Mouse (Mus musculus) hindbrain, embryonic 15.5 days (tissue): ENCODE results near the gene Tvp23a. TPM values are rescaled to one million over a fixed set of nuclear protein-coding genes. Genes with fewer than 3 reads are reported as not detected.

Experiments used
- ATAC-seq: fragments of 200-750 bp; cut with Nextera tagmentation; 2 replicates; pipeline ENCODE4 v1.8.0; 2017; ENCODE audit warnings: low read depth, moderate number of reproducible peaks, moderate TSS enrichment; ENCODE audit not compliant: low FRiP score
- H3K27ac ChIP-seq: fragments of 300-500 bp; sonication (generic); replicated peaks from 2 replicates; pipeline ENCODE4 v1.5.1; 2015; ENCODE audit warnings: mild to moderate bottlenecking, inconsistent platforms
- H3K27me3 ChIP-seq: fragments of 300-500 bp; sonication (generic); 2 replicates; pipeline ENCODE4 v1.6.1; 2015; ENCODE audit warnings: control low read depth, inconsistent platforms
- H3K36me3 ChIP-seq: fragments of 300-500 bp; sonication (generic); 2 replicates; pipeline ENCODE4 v1.6.1; 2015; ENCODE audit warnings: control low read depth, inconsistent platforms
- H3K4me1 ChIP-seq: fragments of 300-500 bp; sonication (generic); replicated peaks from 2 replicates; pipeline ENCODE4 v1.6.1; 2015; ENCODE audit warnings: control low read depth, inconsistent platforms
- H3K4me2 ChIP-seq: fragments of 300-500 bp; sonication (generic); 2 replicates; pipeline ENCODE4 v1.6.1; 2015; ENCODE audit warnings: moderate library complexity, mild to moderate bottlenecking, inconsistent platforms
- H3K4me3 ChIP-seq: fragments of 300-500 bp; sonication (generic); 2 replicates; pipeline ENCODE4 v1.5.1; 2015; ENCODE audit warnings: mild to moderate bottlenecking, inconsistent platforms
- H3K9ac ChIP-seq: fragments of 300-500 bp; sonication (generic); 2 replicates; pipeline ENCODE4 v1.6.1; 2015; ENCODE audit warnings: inconsistent platforms
- H3K9me3 ChIP-seq: fragments of 300-500 bp; sonication (generic); 2 replicates; pipeline ENCODE4 v1.6.1; 2016; ENCODE audit warnings: control low read depth, inconsistent platforms
- WGBS: fragments of 180-500 bp; shearing (Covaris S2); methylation state at CpG from one replicate; pipeline ENCODE4 v1.1.7; 2015; 5-methylcytosine and 5-hydroxymethylcytosine counted together
- polyA plus RNA-seq: library from polyadenylated mRNA; unstranded; fragments of >200 nt; fragmentation: Nextera tagmentation; extraction: Ambion mirVana; gene quantifications from 2 replicates; pipeline ENCODE4 v1.2.1, GENCODE M21; 2015

The Tvp23a gene
- 46.6 and 49.7 TPM in 2 replicates for polyA plus RNA-seq

- H3K9me3 ChIP-seq = no peaks in the 10 kb centered on the region
- peak within 1 kb of the TSS; percentile 70 for H3K9ac ChIP-seq
- peak within 1 kb of the TSS; percentile 86 for H3K27ac ChIP-seq
- H3K4me1 ChIP-seq = peaks cover 52% of the 10 kb centered on the region
- peak within 1 kb of the TSS; percentile 75 for H3K4me2 ChIP-seq
- peak within 1 kb of the TSS; percentile 65 for H3K4me3 ChIP-seq
- WGBS = 2% methylated on average over 12 of the region's 12 CpGs
- no peaks in the 10 kb centered on the region for H3K27me3 ChIP-seq
- H3K36me3 ChIP-seq = no peaks in the 10 kb centered on the region
- peak; percentile 97 for ATAC-seq
These were observed at the start of gene Tvp23a for GRCm38 (mm10) chr16:10447264-10447594. TSS of gene Tvp23a (minus strand) at chr16:10447362.

GRCm38 (mm10) chr16:10495824-10496298 lies 48.7 kb upstream of the Tvp23a start:
- Histone ChIP-seq H3K9ac (no peak overlapping the region), H3K4me2 (no peak overlapping the region), H3K27ac (no peak overlapping the region), H3K36me3 (no peaks in the 10 kb centered on the region), H3K9me3 (no peaks in the 10 kb centered on the region), H3K4me3 (no peak overlapping the region), H3K27me3 (no peaks in the 10 kb centered on the region), H3K4me1 (no peaks in the 10 kb centered on the region)
- 78% methylated on average over 2 of the region's 2 CpGs for WGBS
- no peak for ATAC-seq

- H3K27me3 ChIP-seq = peaks cover 8% of the 10 kb centered on the region; the same call in 1 of the 2 replicates
- H3K4me1 ChIP-seq = 0 out of 2 replicates have a peak, but pooled peaks cover 5% of the 10 kb centered on the region
- no peak overlapping the region for H3K27ac ChIP-seq
- H3K4me2 ChIP-seq = no peak overlapping the region
- H3K9ac ChIP-seq = no peak overlapping the region
- H3K4me3 ChIP-seq = no peak overlapping the region
- no peaks in the 10 kb centered on the region for H3K9me3 ChIP-seq
- no peaks in the 10 kb centered on the region for H3K36me3 ChIP-seq
- 88% methylated on average over 3 of the region's 3 CpGs for whole genome bisulfite sequencing
- ATAC-seq = no peak
These were observed 45.4 kb upstream of the Tvp23a start for GRCm38 (mm10) chr16:10492587-10492986.

- Histone ChIP-seq H3K27ac (no peak overlapping the region), H3K9ac (no peak overlapping the region), H3K36me3 (no peaks in the 10 kb centered on the region), H3K4me2 (no peak overlapping the region), H3K4me3 (no peak overlapping the region), H3K27me3 (peaks cover 8% of the 10 kb centered on the region; the same call in 1 of the 2 replicates), H3K4me1 (0 out of 2 replicates have a peak, but pooled peaks cover 5% of the 10 kb centered on the region), H3K9me3 (no peaks in the 10 kb centered on the region)
- no peak for ATAC-seq
- WGBS = 88% methylated on average over 4 of the region's 4 CpGs
These were observed 44.6 kb upstream of the Tvp23a start for GRCm38 (mm10) chr16:10491716-10492115.

- Histone ChIP-seq H3K4me2 (no peak overlapping the region), H3K9me3 (no peaks in the 10 kb centered on the region), H3K4me1 (0 out of 2 replicates have a peak, but pooled peaks cover 5% of the 10 kb centered on the region), H3K27ac (no peak overlapping the region), H3K27me3 (peaks cover 8% of the 10 kb centered on the region; the same call in 1 of the 2 replicates), H3K4me3 (no peak overlapping the region), H3K36me3 (no peaks in the 10 kb centered on the region), H3K9ac (no peak overlapping the region)
- 85% methylated on average over 18 of the region's 18 CpGs for WGBS
- no peak for ATAC-seq
These were observed 43.5 kb upstream of the Tvp23a start for GRCm38 (mm10) chr16:10490503-10491150.

- no peak overlapping the region for H3K27ac ChIP-seq
- H3K9ac ChIP-seq = no peak overlapping the region
- 27% methylated on average over 12 of the region's 14 CpGs for WGBS
- H3K4me1 ChIP-seq = 0 out of 2 replicates have a peak, but pooled peaks cover 5% of the 10 kb centered on the region
- no peaks in the 10 kb centered on the region for H3K36me3 ChIP-seq
- no peak for ATAC-seq
- no peaks in the 10 kb centered on the region for H3K9me3 ChIP-seq
- no peak overlapping the region for H3K4me3 ChIP-seq
- peak overlapping the region; percentile 34 for H3K4me2 ChIP-seq
- peaks cover 8% of the 10 kb centered on the region; the same call in 1 of the 2 replicates for H3K27me3 ChIP-seq
These were observed 42.8 kb upstream of the Tvp23a start for GRCm38 (mm10) chr16:10489904-10490457.

- no peaks in the 10 kb centered on the region for H3K36me3 ChIP-seq
- no peak for ATAC-seq
- peak overlapping the region; percentile 34 for H3K4me2 ChIP-seq
- no peak overlapping the region for H3K27ac ChIP-seq
- no peak overlapping the region for H3K9ac ChIP-seq
- H3K9me3 ChIP-seq = no peaks in the 10 kb centered on the region
- 19% methylated on average over 9 of the region's 9 CpGs for WGBS
- H3K4me3 ChIP-seq = no peak overlapping the region
- H3K4me1 ChIP-seq = 0 out of 2 replicates have a peak, but pooled peaks cover 5% of the 10 kb centered on the region
- peaks cover 8% of the 10 kb centered on the region; the same call in 1 of the 2 replicates for H3K27me3 ChIP-seq
These were observed 42.3 kb upstream of the Tvp23a start for GRCm38 (mm10) chr16:10489483-10489882.

GRCm38 (mm10) chr16:10488769-10489481 lies 41.8 kb upstream of the Tvp23a start:
- Histone ChIP-seq H3K9ac (no peak overlapping the region), H3K4me2 (no peak overlapping the region), H3K9me3 (no peaks in the 10 kb centered on the region), H3K36me3 (no peaks in the 10 kb centered on the region), H3K27ac (no peak overlapping the region), H3K4me3 (no peak overlapping the region), H3K4me1 (0 out of 2 replicates have a peak, but pooled peaks cover 5% of the 10 kb centered on the region), H3K27me3 (peaks cover 8% of the 10 kb centered on the region; the same call in 1 of the 2 replicates)
- no peak for ATAC-seq
- 92% methylated on average over 7 of the region's 7 CpGs for WGBS

- Histone ChIP-seq H3K9me3 (no peaks in the 10 kb centered on the region), H3K4me1 (0 out of 2 replicates have a peak, but pooled peaks cover 5% of the 10 kb centered on the region), H3K9ac (no peak overlapping the region), H3K36me3 (no peaks in the 10 kb centered on the region), H3K4me3 (no peak overlapping the region), H3K27me3 (peaks cover 8% of the 10 kb centered on the region; the same call in 1 of the 2 replicates), H3K4me2 (no peak overlapping the region), H3K27ac (no peak overlapping the region)
- WGBS = 94% methylated on average over 8 of the region's 8 CpGs
- ATAC-seq = no peak
These were observed 40.8 kb upstream of the Tvp23a start for GRCm38 (mm10) chr16:10487895-10488493.

- no peak overlapping the region for H3K4me2 ChIP-seq
- H3K27me3 ChIP-seq = peaks cover 8% of the 10 kb centered on the region; the same call in 1 of the 2 replicates
- no peak overlapping the region for H3K9ac ChIP-seq
- H3K36me3 ChIP-seq = no peaks in the 10 kb centered on the region
- 69% methylated on average over 3 of the region's 3 CpGs for WGBS
- H3K4me1 ChIP-seq = 0 out of 2 replicates have a peak, but pooled peaks cover 5% of the 10 kb centered on the region
- H3K4me3 ChIP-seq = no peak overlapping the region
- H3K27ac ChIP-seq = no peak overlapping the region
- ATAC-seq = no peak
- H3K9me3 ChIP-seq = no peaks in the 10 kb centered on the region
These were observed 39.8 kb upstream of the Tvp23a start for GRCm38 (mm10) chr16:10486993-10487392.

GRCm38 (mm10) chr16:10482343-10482742 lies 35.2 kb upstream of the Tvp23a start:
- Histone ChIP-seq H3K4me3 (no peak overlapping the region), H3K4me2 (no peak overlapping the region), H3K9ac (no peak overlapping the region), H3K27ac (no peak overlapping the region), H3K36me3 (no peaks in the 10 kb centered on the region), H3K9me3 (no peaks in the 10 kb centered on the region), H3K27me3 (no peaks in the 10 kb centered on the region), H3K4me1 (no peaks in the 10 kb centered on the region)
- no peak for ATAC-seq
- 66% methylated on average over 4 of the region's 4 CpGs for WGBS
